Mouse (Mus musculus) 416B (cell line): ENCODE measurements around the gene Rps19bp1.

Experiments
- DNase-seq: peaks from one replicate; pipeline ENCODE4 v3.0.0; 2011; ENCODE audit warnings: low read depth

The Rps19bp1 gene

GRCm38 (mm10) chr15:80256656-80257601 lies 7.2 kb downstream of the Rps19bp1 start:
- DNase-seq: no peak

DNA sequence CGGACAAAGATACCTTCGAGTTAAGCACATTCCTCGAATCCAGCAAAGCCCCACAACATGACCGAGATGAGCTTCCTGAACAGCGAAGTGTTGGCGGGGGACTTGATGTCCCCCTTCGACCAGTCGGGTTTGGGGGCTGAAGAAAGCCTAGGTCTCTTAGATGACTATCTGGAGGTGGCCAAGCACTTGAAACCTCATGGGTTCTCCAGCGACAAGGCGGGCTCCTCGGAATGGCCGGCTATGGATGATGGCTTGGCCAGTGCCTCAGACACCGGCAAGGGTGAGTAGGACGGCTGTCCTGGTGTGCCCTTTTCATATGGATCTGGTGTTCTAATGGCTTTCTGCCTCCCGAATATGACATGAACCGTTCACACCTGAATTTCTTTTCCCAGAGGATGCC lies 7.9 kb downstream of the Rps19bp1 start:
- DNase-seq: no peak

DNA sequence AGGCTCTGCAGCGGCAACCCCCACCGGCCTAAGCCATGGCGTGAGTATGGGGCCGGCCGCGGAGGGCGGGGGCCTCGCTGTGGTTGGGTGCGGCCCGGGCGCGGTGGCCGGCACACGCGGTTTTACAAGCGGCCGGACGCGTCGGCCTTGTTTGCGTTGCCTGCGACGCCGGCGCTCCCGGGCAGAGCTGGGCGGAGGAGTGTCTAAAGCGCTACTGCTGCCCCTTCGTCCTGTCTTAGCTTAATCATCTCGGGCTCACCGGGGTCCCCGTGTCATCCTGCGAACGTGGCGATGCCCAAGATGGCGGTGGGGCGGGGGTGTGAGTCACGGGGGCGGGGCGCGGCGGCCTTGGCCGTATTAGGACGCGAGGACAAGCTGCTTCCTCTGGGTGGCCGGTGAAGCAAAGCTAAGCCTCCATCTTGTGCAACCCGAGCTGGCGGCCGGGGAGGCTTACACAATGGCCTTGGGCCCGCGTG lies 8.4 kb downstream of the Rps19bp1 start:
- peak; percentile 94 for DNase-seq

GRCm38 (mm10) chr15:80254847-80255645 lies 9.1 kb downstream of the Rps19bp1 start, which contains the start of gene Atf4:
Gene Atf4 (plus strand): TSS chr15:80255184.
- DNase-seq: peak; percentile 100

- peak; percentile 77 for DNase-seq
Observed at GRCm38 (mm10) chr15:80254207-80254606, 9.9 kb downstream of the Rps19bp1 start.

GRCm38 (mm10) chr15:80253530-80253929 lies 10.6 kb downstream of the Rps19bp1 start:
- no peak for DNase-seq

- no peak for DNase-seq
Observed at GRCm38 (mm10) chr15:80250586-80250985, 13.5 kb downstream of the Rps19bp1 start.

DNA sequence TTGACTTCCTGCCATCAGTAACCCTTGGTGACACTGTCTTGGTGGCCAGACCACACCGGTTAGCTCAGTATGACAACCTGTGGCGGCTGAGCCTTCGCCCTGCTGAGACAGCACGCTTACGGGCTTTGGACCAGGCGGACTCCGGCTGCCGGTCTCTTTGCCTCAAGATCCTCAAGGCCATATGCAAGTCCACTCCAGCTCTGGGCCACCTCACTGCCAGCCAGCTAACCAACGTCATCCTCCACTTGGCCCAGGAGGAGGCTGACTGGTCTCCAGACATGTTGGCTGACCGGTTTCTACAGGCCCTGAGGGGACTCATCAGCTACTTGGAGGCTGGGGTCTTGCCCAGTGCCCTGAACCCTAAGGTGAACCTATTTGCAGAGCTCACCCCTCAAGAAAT lies 14.4 kb downstream of the Rps19bp1 start:
- DNase-seq: no peak

- DNase-seq: no peak
Observed at GRCm38 (mm10) chr15:80248596-80248995, 15.5 kb downstream of the Rps19bp1 start.

GRCm38 (mm10) chr15:80248135-80248534 lies 16.0 kb downstream of the Rps19bp1 start:
- no peak for DNase-seq

DNA sequence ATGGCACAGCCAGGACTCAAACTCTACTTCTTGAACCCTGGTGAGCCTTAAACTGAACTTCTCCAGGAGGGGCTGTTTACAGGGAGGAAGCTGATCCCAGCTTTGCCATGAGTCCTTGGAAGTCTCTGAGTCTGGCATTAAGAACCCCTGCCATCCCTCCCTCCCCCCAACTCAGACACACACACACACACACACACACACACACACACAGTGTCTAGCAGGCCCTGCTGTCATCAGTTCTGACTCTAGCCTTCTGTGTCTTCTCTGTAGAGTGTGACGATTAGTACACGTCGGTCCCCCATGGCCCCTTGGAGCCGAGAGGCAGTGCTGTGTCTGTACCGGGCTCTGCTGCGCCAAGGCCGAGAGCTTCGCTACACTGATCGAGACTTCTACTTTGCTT lies 28.6 kb downstream of the Rps19bp1 start, which contains the start of gene AC140267.1:
Gene AC140267.1 (plus strand): TSS at position 301 of the 400 bp plus-strand sequence.
- no peak for DNase-seq

DNA sequence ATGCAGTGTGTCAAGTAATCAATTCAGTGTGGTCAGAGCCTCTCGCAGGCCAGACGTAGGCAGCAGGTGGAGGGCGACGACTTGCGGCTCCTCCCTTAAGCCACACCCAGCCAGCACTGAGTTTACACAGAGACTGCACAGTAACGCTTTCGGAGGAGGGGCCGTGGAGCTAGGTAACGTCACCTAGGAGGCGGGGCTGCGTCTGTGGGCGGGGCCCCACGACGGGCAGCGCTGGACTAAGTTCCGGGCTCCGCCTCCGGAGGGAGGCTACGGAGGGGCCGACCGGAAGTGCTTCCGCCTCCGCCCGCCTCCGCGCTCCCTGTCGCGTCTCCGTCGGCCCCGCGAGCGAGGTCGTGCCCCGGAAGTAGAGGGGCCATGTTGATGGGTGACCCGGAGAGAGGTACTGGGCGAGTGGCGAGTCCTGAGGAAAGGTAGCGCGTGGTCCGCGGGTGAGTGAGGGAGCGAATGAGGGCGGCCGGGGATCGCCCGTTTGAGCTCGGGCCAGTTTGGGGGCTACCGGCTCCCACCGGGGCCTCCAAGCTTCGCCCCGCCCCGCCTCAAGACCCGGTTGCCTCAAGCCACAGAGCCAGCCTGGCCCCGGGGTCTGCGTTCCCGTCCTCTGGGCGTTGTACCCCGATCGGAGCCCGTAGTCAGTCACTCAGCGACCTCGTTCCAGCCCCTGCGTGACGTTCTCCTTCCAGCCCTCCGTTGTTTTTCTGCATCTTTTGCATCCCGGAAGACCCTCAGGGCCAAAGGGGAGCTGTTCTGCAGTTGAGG lies 30.2 kb downstream of the Rps19bp1 start, which contains the start of gene Mief1:
Gene Mief1 (plus strand): TSS at position 286 of the 777 bp plus-strand sequence.
- peak; percentile 98 for DNase-seq

GRCm38 (mm10) chr15:80233053-80233452 lies 31.1 kb downstream of the Rps19bp1 start:
- DNase-seq: no peak

GRCm38 (mm10) chr15:80232331-80232730 lies 31.8 kb downstream of the Rps19bp1 start:
- DNase-seq: no peak

- no peak for DNase-seq
Observed at GRCm38 (mm10) chr15:80228071-80228800, 35.9 kb downstream of the Rps19bp1 start.

GRCm38 (mm10) chr15:80225796-80226195 lies 38.3 kb downstream of the Rps19bp1 start:
- peak; percentile 85 for DNase-seq

GRCm38 (mm10) chr15:80225208-80225607 lies 38.9 kb downstream of the Rps19bp1 start:
- DNase-seq: peak; percentile 86

GRCm38 (mm10) chr15:80223751-80224150 lies 40.4 kb downstream of the Rps19bp1 start:
- DNase-seq: no peak

DNA sequence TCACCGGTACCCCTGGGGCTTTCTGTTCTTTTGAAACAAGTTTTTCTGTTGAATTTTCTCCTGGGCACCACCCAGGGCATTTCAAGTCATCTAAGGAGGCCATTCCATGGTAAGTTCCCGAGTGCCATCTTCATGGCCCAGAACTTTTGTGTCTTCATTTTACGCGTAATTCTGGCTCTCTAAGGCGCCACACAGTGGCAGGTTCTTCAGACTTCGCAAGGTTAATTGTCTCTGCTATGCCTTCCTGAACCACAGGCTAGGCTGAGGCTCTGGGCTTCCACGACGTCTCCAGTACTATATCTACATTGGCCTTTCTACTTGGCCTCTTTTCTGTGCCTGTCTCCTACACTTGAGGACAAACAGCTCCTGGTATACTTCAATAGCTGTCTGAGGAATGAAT lies 43.1 kb downstream of the Rps19bp1 start:
- peak; percentile 67 for DNase-seq

DNA sequence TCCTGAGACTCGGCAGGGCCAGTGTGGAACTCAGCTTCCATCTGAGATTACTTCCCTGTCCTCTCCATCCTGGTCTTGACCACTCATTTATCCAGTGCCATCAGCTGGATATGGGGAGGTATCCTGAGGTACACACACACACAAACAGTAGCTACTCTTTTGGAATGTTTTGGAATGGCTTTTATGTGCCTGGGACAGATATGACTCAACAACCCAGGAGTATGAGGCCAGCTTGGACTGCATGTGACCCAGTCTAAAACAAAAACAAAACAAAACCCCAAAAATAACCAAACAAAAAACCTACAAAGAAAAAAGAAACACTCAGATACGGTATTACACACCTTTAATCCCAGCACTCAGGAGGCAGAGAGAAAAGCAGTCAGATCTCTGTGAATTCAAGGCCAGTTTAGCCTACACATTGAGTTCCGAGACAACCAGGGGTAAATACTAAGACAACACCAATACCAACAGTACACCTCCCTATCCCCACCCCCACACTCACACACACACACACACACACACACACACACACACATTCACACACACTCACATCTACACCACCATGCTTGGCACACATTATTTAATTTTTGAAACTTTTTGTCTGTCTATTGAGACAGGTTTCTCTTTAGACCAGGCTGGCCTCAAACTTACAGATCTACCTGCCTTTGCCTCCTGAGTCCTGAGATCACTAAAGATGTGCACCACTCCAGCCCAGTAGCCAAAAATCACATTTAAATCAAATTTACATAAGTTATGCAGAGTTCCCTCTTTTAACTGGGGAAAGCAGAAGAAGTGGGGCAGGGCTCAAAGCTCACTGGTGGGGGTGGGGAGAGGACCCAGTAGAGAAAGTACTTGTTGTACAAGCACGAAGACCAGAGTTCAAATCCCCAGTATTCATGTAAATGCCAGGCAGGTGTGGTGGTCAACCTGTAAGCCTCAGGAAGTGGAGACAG lies 44.1 kb downstream of the Rps19bp1 start:
- DNase-seq: peak; percentile 61
